Mouse (Mus musculus) urinary bladder, postnatal 10 days (tissue): ENCODE measurements at regions not wholly inside any gene's neighbourhood (a gene's known extent, or its start where the extent isn't known, plus 50 kb on each side); places are given as distances from the start of the nearest gene placed in this dataset.

ENCODE experiments used
- DNase-seq: peaks from one replicate; pipeline ENCODE4 v3.0.0; 2022; ENCODE audit warnings: low spot score

DNA sequence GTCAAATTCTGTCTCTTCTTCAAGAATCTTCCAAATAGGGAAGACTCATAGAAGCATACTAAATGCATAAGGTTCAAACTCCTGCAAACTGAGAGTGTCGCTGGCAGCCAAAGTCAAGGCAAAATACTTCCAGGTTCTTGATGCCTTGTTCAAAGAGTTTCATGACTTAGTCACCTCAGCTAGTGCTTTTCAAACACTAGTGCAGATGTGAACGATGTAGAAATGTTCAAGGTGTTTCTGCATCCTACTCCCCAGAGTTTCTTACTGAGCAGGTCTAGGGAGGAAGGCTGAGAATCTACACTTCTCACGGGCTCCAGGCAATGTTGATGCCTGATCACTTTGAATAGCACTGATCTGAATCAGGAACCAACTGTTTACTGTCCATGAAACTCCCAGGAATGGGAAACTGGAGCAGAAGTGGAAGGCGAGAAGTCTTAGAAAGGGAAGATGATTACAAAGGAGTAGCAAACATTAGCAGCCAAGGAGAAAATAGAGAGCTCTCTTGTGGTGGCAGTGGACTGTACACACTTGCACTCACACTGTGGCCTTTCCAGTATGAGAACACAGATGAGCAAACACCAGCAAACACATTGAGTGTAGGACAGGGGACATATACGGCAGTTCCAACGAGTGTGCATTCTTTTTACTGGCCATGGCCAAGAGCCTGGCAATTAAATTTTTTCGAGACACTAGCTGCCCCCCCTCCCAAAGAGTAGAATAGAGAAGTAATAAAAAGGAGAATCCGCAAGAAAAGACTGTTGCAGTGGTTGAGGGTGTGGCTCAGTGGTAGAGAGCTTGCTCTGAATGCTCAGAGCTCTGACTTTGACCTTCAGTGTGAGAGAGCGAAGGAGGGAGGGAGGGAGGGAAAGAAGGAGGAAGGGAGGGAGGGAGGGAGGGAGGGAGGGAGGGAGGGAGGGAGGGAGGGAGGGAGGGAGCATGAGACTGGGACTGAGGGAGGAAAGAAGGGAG is 247.4 kb upstream of the Fn1 start:
- DNase-seq, result no peak

DNA sequence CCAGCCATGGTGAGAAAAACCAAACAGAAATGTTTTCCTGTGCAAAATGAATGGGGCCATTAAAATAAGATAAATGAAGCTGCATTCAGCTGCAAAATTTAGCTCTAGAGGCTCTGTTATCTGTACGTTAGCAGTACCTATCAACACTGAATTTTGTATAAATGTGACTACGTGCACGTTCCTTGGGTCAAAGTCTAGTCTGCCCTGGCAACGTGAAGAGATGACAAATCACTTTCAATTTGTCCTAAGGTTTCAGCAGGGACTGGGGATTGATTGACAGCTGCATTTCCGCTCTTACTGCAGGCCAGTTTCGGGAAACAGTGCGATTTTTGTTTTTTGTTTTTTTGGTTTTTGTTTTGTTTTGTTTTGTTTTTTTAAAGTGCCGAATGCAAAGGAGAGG is 246.1 kb upstream of the Fn1 start:
- DNase-seq, result no peak

DNA sequence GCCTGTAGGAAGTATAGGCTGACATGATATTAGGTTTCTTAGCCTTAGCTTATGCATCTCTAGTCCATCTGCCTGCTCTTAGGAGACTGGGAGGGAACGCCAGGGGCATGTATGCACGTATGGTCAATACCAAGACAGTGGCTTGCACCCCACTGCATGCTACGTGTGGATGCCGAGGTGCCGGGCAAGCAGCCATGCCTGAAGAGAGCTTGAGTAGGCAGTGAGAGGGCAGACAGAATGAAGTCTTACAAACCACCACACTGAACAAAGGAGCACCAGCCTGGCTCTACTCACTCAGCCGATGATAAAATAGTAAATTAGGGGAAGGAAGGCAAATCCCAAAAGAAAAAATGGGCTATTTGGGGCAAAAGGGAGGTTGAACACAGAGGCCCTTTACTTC is 245.2 kb upstream of the Fn1 start:
- DNase-seq, result no peak

DNA sequence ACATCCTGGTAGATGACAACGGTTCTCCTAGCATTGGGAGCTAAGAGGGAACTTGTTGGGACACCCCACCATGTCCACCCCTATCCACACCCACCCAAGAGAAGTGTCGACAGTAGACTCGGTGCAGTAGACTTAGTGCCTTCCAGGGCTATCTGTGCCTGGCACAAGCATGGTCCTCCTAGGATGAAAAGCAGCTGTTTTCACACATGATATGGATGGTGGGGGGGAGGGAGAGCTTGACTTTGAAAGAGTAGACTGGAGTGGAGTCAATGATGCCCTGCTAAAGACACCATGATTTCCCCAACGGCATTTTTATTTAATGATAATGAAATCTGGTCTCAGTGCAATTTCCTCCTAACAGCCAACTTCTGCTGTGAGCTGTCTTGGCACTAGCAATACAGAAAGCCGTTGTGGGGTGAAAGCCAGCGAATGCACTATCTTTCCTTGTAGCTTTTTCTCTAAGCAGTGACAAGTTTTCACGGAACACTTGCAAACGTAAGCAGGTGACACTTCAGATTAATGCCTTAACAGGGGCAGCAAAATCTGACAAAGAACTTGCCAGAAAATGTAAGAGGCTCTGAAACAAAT is 244.6 kb upstream of the Fn1 start:
- DNase-seq, result no peak

DNA sequence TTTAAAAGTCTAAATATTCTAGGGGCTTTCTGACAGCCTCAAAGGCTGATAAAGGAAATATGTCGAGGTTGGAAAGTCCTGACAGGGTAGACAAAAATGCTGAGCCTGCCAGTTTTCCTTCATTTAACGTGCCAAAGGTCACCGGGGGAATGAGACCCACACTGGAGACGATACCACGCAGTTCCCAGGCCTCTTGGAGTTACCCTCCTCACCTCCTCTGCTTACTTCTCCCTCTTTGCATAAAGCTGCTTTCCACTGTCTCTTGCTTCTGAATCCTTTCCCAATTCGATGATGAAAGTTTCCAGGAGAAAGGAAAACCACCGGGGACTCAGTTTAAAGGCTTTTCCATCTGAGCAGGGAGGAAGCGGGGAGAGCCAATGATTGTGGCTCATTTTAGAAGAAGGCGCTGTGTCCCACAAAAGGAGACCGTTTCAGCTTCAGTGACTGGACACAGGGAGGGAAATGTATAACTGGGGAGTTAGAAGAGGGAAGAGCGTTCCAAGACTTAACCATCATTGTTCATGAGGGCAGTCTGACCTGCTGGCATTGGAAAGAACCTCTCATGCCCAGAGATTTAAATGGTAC is 243.2 kb upstream of the Fn1 start:
- no peak for DNase-seq

DNA sequence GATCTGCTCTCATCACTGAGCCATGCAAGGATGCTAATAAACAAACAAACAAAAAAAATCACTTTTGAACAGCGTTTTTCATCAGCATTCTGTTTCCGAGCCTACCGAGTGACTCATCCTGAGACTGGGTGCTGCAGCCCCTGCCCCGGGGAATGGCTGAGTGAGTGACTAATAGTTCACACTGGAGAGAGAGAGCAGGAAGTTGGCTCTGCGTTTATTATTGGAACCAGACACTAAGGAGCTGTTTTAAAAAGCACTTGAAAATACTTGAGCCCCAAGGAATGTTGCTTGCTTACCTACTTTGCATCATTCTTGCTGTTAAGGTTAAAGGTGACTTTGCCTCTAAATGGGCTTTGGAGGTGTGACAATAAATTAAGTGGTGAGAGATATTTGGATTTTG is 240.6 kb upstream of the Fn1 start:
- DNase-seq, result no peak

DNA sequence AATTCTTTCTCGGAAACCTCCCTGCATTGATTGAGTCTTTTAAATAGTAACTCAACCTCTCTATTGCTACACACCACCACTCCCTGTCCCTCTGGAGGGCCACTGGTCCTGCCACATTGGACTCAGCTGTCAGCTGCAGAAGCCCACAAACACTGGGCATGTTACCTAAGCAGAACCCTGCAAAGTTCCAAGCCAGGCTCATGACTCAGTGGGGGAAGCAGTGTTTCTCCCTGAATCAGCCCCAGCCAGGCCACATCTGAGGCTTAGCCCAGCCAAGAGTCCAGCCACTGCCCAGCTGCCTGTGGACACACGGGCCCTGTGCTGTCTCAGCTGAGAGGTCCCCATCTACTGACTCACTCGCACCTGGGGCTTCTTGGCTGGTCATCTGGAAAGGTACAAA is 234.8 kb upstream of the Fn1 start:
- no peak for DNase-seq

DNA sequence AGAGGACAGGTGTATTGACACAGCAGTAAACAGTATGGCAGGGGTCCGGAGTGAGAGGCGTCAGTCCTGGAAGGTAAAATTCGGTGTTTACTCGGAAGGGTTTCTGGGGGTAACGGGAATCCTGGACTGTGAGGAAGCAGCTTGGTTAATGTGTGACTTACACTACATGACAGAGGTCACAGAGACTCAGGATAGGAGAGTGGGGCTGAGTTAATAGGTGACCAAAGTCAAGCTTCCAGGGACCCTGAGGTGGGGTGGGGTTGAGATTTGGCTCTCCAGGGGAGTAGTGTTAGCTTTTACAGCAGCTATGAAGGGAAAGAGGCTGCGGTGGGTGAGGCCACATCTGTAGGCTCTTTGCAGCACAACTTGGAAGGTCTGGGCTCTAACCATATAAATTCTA is 233.9 kb upstream of the Fn1 start:
- DNase-seq, result no peak

DNA sequence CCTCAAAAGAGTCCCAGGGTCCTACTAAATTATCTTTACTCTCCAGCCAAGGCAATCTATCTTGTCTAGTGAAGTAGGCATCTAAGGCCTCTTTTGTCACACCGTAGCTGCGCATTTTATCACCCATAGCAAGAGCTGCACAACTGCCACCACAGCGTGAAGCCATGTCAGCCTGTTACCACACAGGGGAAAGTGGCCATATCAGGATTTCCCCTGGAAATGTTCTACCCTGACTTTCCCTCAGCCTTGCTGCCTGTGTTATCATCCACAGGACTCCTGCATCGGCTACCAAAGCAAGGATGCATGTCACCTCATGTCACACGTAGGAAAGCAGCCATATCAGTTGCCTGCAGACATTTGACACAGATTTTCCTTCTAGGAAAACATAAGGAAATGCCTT is 233.2 kb upstream of the Fn1 start:
- DNase-seq, result no peak

DNA sequence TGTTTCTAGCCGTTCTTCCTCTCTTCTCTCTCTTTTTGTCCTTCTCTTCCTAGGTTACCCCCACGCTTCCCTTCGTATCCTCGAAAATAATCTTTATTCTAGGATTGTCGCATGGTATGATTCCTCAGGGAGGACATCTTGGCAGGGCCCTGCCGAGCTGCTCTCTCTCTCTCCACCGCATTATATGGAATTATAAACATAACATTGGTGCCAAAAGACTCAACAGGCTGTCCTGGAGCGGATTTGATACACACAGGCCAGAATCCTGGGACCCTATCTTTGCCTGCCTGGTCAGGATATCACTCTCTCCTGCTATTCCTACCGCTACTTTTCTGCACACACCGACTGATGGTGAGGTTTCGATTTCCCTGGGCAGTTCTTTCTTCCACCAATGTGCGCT is 228.9 kb upstream of the Fn1 start:
- no peak for DNase-seq

DNA sequence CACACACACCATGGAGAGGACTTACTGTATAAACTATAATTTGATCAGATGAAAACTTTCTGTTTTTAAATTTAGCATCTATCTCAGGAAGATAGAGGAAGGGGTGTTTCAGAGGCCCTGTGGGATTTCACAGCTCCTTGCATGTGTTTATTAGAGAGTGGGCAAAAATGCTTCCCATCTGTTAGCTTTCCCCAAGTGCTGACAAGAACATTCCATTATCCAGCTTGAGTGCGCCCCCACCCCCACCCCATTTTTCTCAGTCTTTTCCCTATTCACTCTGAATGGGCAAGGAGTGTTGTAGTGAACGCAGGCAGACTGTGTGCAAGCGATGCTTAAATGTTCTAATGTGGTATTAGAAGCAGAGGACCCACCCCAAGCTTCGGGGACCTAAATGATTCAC is 228.2 kb upstream of the Fn1 start:
- no peak for DNase-seq

DNA sequence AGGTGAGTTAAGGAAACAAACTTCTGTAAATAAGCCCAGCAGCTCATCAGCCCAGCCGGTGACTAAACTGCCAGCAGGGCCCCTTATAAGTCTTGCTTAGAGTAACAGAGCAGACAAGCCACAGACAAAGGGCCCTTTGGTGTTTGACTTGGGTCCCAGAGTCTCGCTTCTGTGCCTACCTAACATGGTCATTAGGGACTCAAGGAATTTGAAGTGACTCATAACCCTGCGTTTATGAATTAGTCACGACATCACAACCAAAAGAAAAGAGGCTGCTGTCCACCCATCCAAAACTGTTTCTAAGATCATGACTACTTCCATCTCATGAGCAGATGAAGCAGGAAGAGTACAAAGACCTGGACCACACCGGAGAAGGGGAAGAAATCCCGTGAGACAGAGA is 227.5 kb upstream of the Fn1 start:
- DNase-seq, result no peak

DNA sequence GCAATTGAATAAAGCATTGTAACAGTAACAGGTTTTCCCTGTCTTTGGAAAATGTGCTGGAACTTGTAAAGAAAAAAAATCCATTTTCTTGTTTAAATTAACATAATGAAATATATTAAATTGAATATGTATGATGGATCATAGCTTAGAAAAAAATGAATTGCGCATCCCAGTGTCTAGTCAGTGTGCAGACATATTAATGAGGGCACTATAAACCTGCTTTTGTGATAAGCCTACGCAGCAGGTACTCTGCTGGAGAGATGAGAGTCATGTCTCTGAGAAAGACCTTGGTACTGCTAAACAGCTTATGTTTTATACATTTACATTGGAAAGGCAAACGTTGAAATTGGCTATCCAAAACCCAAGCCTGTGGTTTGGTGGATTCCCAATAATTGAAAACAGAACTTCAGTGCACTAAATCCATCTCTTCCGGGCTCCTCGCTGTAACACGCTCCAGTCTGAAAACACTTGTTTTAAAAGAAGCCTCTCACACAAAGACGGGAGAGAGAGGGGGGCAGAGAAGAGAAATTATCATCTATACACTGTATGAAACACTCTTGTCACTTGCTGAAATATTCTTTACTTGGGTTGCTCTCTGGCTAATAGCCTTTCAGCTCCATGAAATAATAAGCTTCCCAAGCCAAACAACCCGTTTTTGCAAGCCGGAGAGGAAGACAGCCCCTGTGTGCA is 223.9 kb upstream of the Fn1 start:
- no peak for DNase-seq

DNA sequence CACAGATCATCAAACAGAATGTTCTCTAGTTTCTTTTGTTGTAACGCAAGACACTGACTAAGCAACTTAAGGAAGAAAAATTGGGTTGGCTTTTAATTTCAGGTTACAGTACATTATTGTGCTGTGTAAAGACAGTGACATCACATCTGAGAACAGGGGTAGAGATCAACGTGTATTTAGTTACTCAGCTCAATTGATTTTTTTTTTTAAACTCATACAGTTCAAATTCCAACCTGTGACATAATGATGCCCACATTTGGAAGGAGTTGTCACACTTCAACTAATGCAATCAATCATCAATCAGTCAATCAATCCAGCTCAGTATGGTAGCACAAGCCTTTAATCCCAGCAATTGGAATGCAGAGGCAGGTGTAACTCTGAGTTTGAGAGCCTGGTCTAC is 221.0 kb upstream of the Fn1 start:
- no peak for DNase-seq

DNA sequence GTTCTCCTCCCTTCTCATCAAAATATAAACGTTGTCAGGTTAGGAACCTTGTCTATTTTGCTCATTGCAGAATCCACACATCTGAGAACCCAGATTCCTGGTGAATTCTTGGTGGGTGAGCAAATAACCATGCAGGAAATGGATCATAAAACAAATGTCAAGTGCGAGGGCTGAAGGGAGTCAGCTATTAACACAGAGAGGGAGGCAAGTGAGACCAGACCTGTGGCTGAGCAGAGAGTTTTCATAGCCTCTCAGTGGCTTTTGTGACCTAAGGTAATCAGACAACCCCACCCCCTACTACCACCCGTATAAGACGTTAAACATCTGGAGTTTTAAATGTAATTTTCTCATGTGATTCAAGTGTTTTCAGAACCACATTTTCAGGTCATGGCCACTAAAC is 212.7 kb upstream of the Fn1 start:
- no peak for DNase-seq

DNA sequence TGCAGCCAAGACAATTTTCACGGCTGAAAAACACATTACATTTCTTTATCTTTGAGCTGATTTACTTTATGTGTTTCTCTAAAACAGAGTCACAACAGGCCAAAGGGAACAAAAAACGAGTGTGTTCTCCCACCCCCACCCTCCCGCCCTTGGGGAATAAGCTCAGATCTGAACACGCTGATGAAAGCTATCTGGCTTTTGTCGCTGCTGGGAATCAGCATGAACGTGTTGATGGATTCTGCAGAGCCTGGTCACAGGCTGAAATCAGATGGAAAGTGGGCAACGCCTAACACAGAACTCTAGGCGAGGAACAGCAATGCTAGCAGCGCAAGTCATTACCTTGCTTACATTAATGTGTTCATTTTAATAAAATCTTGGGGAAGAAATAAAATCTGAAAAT is 211.7 kb upstream of the Fn1 start:
- DNase-seq, result no peak

DNA sequence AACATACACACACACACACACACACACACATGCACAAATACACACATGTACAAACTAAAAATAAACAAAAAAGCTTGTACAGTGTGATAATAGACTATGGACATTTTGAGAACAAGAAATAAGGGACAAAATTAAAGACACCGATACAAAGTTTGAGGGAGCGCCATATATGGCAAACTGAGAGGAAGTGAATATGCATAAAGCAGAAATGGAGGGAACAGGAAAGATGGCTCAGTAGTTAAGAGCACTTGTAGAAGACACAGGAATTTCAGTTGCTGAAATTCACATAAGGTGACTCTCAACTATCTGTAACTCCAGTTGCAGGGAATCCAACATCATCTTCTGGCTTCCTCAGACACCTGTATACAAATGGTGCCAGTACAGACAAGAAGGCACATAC is 200.2 kb upstream of the Fn1 start:
- DNase-seq, result no peak

DNA sequence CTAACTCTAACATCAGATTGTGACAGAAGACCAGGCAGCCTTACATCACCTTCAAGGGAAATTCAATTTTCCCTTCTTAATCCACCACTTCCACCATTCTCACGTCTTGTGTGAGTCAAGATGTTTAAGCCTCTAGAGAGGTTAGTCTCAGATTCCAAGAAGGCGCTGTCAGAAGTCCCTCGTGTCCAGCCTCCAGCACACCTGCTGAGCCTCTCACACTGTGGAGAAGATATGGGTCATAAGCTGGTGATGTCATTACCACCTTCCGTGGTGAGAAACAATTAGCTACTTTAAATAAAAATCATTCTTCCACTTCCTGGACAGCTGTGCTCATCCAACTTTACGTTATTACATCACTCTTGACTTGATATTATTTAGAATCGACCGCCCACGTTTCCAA is 198.3 kb upstream of the Fn1 start:
- DNase-seq, result no peak

DNA sequence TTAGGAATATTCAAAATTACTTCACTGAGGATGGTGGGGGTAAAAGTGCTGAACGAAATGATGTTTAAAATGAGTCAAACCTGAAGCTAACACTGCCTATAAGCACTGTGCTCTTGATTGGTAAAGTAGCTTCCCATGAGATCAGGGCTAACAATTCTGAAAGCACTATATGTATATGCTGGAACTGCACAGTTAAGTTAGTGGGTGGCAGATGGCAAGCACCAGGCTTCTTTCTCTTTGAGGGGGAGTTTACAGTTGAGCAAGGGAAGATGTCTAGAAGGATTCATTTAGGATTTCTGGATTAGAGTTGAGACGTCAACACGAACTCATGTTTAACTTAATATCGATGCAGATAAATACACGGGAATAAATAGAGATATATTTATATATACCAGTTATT is 195.7 kb upstream of the Fn1 start:
- DNase-seq, result no peak

DNA sequence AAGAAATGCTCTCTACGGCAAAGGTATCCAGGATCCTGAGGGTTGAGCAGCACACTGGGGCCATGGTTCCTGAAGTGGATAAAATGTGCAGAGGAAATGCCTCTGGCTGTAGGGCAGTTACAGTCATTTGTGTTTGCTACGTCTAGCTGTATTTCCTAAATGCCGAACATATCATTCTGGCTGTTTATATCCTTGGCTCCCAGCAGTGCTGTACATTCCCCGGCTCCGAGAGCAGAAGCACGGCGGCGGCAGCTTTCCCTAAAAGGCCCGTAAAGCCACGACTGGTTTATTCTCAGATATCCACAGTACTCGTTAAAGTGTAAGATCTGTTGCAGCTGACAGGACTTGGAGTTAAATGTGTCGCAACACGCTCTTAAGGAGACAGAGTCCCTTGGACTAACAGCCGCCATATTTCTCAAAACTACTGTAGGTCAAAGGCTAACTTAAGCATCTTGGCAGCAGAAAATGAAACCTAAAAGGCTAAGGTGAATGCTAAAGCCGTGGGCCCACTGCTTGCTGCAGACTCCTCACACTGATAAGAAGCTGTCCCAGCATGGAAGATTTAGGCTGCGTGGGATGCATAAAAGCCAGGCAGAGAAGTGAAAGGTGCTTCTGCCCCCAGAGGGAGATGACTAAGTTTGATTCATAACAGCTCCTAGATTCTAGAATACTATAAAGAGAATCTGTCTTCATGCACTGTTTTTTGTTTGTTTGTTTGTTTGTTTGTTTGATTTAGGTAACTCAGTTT is 192.1 kb upstream of the Fn1 start:
- DNase-seq, result no peak

DNA sequence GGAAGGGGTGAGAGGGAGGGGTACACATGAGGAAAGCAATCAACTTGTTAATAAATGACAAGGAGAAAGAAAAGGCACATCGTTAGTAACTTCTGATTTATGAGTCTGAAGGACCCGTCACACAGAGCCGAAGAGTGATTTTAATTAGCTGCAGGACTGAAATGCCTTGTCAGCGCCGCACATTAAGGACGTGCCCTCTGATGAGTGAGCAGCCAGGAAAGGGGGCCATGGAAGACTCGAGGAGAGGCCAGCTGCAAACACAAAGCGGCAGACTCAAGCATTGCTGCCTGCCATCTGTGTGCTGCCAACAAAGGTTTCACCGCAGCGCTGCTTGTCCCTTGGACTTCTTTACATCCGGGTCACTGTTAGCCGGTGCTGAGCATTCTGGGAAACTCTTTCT is 184.8 kb upstream of the Fn1 start:
- no peak for DNase-seq

DNA sequence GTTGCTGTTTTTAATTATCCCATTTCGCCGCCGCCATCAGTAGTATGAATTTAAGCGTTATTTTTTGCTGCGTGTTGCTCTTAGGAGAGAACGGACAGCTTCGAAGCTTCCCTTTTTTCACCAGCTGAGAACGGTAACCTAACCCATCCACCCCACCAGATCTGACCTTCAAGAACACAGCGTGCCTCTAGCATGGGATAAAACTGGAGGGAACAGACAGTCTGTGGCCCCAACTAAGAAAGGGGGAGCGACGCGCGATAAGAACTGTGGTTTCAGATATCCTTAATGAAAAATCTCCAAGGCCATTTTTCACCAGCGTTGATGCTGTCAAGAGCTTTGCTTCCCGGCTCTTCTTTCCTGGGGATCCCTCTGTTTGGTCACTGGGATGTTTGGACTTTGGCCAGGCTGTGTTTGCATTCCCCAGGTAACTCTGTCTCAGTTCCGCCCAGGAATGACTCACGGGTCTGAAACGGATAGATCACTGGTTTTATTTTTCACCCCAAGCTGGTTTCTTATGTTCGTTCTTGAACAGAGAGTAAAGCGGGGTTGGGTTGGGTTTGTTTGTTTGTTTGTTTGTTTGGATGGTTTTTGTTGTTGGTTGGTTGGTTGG is 184.1 kb upstream of the Fn1 start:
- DNase-seq, result no peak
